Comparison of ENCODE assay signal across 27 mouse cellular contexts in genomic region chr4:150128571-150128970, GRCm38 (mm10). TPM values are rescaled to one million over a fixed set of nuclear protein-coding genes. Genes with fewer than 3 reads are reported as not detected.
DNase-seq lines count a peak whose midpoint lies in the region; ATAC-seq lines count a peak whose summit lies in the region.
"Had no signal": no experiment of that assay in that cellular context is flagged by ENCODE, and none has a peak within 500 bp of the region (broad histone marks: within the 10 kb centered on the region; RNA-seq: fewer than 3 reads in every experiment).

No protein-coding gene starts in this region.

- H3K4me3 ChIP-seq in kidney, embryonic 16.5 days (ENCODE audit: low read length), result no peak overlapping the region
- no peak overlapping the region for H3K4me3 ChIP-seq in liver, embryonic 16.5 days (ENCODE audit: low read depth, low read length)
- H3K4me3 ChIP-seq: heart, embryonic 10.5 days; hindbrain, embryonic 13.5 days; midbrain, embryonic 12.5 days; neural tube, embryonic 12.5 days had no signal

- H3K4me1 ChIP-seq in kidney, embryonic 16.5 days (ENCODE audit: insufficient read depth, low read length), result peaks cover 11% of the 10 kb centered on the region
- H3K4me1 ChIP-seq in liver, embryonic 16.5 days (ENCODE audit: control insufficient read depth, low read depth, low read length), result peaks cover 6% of the 10 kb centered on the region

- H3K36me3 ChIP-seq in kidney, embryonic 16.5 days (ENCODE audit: insufficient read depth, low read length), result no peaks in the 10 kb centered on the region
- no peaks in the 10 kb centered on the region for H3K36me3 ChIP-seq in liver, embryonic 16.5 days (ENCODE audit: control insufficient read depth, insufficient read depth)
- H3K36me3 ChIP-seq: G1E; heart, embryonic 10.5 days; hindbrain, embryonic 13.5 days; midbrain, embryonic 12.5 days; neural tube, embryonic 12.5 days had no signal

- no peak overlapping the region for H3K4me2 ChIP-seq in kidney, embryonic 16.5 days (replicated peaks; ENCODE audit: low read depth, low read length)
- no peak overlapping the region for H3K4me2 ChIP-seq in liver, embryonic 16.5 days (ENCODE audit: low read depth, low read length)
- H3K4me2 ChIP-seq: hindbrain, embryonic 13.5 days; midbrain, embryonic 12.5 days; neural tube, embryonic 12.5 days had no signal

- WGBS in kidney, embryonic 16.5 days, result 78% methylated on average over 8 of the region's 8 CpGs
- 65% methylated on average over 8 of the region's 8 CpGs for WGBS in liver, embryonic 16.5 days (ENCODE audit: insufficient replicate concordance)

- H3K9me3 ChIP-seq in kidney, embryonic 16.5 days (ENCODE audit: low read length), result no peaks in the 10 kb centered on the region
- no peaks in the 10 kb centered on the region for H3K9me3 ChIP-seq in liver, embryonic 16.5 days (replicated peaks; ENCODE audit: control insufficient read depth, low read length)
- H3K9me3 ChIP-seq: G1E; heart, embryonic 10.5 days; hindbrain, embryonic 13.5 days; midbrain, embryonic 12.5 days; neural tube, embryonic 12.5 days had no signal

- H3K27ac ChIP-seq in kidney, embryonic 16.5 days (ENCODE audit: low read length), result no peak overlapping the region
- H3K27ac ChIP-seq in liver, embryonic 16.5 days (ENCODE audit: low read length), result no peak overlapping the region
- H3K27ac ChIP-seq: heart, embryonic 10.5 days; hindbrain, embryonic 13.5 days; midbrain, embryonic 12.5 days; neural tube, embryonic 12.5 days; stomach, postnatal 0 days had no signal

- no peak overlapping the region for H3K9ac ChIP-seq in kidney, embryonic 16.5 days (replicated peaks; ENCODE audit: low read length)
- no peak overlapping the region for H3K9ac ChIP-seq in liver, embryonic 16.5 days (ENCODE audit: low read depth, low read length)
- H3K9ac ChIP-seq: hindbrain, embryonic 13.5 days; midbrain, embryonic 12.5 days; neural tube, embryonic 12.5 days had no signal

- no peak for ATAC-seq in kidney, embryonic 16.5 days (ENCODE audit: low FRiP score, low TSS enrichment)
- ATAC-seq in liver, embryonic 16.5 days (ENCODE audit: low read depth), result peak; percentile 27; the same call in 1 of the 2 replicates
- ATAC-seq: activated CD4-positive, CD25-positive, alpha-beta regulatory T cell, adult 4 months; forebrain, embryonic 16.5 days; inflammation-experienced regulatory T-cells, adult 6 months had no signal

- no peaks in the 10 kb centered on the region for H3K27me3 ChIP-seq in kidney, embryonic 16.5 days (ENCODE audit: insufficient read depth, low read length)
- H3K27me3 ChIP-seq in liver, embryonic 16.5 days (ENCODE audit: control insufficient read depth, insufficient read depth, low read depth, low read length), result no peaks in the 10 kb centered on the region
- H3K27me3 ChIP-seq: neural tube, embryonic 12.5 days had no signal

- peak; percentile 67 for DNase-seq in embryo, embryonic 10 days (ENCODE audit: low spot score)
- DNase-seq in embryo, embryonic 11 days, result no peak
- DNase-seq in kidney, adult 9 months, result peak; percentile 71
- DNase-seq in embryo, embryonic 9.5 days (ENCODE audit: extremely low spot score), result peak; percentile 52
- DNase-seq in gastrocnemius, postnatal 4 days (ENCODE audit: low spot score in 2 of 2), result no peak
- DNase-seq: adrenal gland, postnatal 10 days; cerebellum, adult 11 months; cerebellum, postnatal 25 days; gastrocnemius, postnatal 36 days; right cerebral cortex, adult 18-20 months had no signal

RNA-seq across cellular contexts. Expression of gene Slc2a5, which starts 9.5 kb away (rescaled TPM):
- polyA plus RNA-seq in kidney, embryonic 16.5 days (2015; fragmentation: Nextera tagmentation; extraction: Ambion mirVana), result 2.2 and 2.5 TPM in 2 replicates
- 0.21 and 0.27 TPM in 2 replicates for polyA plus RNA-seq in liver, embryonic 16.5 days (2015; fragmentation: Nextera tagmentation; extraction: Ambion mirVana)
- total RNA-seq in gastrocnemius, postnatal 4 days (2021), result 1 to 10 TPM; 4.1 to 5.3 TPM
- polyA plus RNA-seq: activated CD4-positive, CD25-positive, alpha-beta regulatory T cell, adult 4 months; G1E; inflammation-experienced regulatory T-cells, adult 6 months had no signal

RNA-seq across cellular contexts. Expression of gene Slc2a7, which starts 20.2 kb away (rescaled TPM):
- not detected in 2 replicates for polyA plus RNA-seq in kidney, embryonic 16.5 days (2015; fragmentation: Nextera tagmentation; extraction: Ambion mirVana)
- polyA plus RNA-seq in liver, embryonic 16.5 days (2015; fragmentation: Nextera tagmentation; extraction: Ambion mirVana), result 0.12 TPM in 1 of 2 replicates, not detected in the other
- total RNA-seq in gastrocnemius, postnatal 4 days (2021), result not detected
- total RNA-seq: adrenal gland, postnatal 10 days; gastrocnemius, postnatal 36 days; layer of hippocampus, postnatal 14 days had no signal
- polyA plus RNA-seq: activated CD4-positive, CD25-positive, alpha-beta regulatory T cell, adult 4 months; embryonic facial prominence, embryonic 14.5 days; forebrain, embryonic 16.5 days; G1E; heart, embryonic 10.5 days; heart, postnatal 0 days; hindbrain, embryonic 13.5 days; inflammation-experienced regulatory T-cells, adult 6 months; limb, embryonic 14.5 days; lung, embryonic 16.5 days; midbrain, embryonic 12.5 days; neural tube, embryonic 12.5 days; stomach, postnatal 0 days; thymus, postnatal 0 days had no signal

RNA-seq across cellular contexts. Expression of gene Gpr157, which starts 41.4 kb away (rescaled TPM):
- 0.40 and 0.51 TPM in 2 replicates for polyA plus RNA-seq in kidney, embryonic 16.5 days (2015; fragmentation: Nextera tagmentation; extraction: Ambion mirVana)
- polyA plus RNA-seq in liver, embryonic 16.5 days (2015; fragmentation: Nextera tagmentation; extraction: Ambion mirVana), result 0.37 and 0.74 TPM in 2 replicates
- 10 to 100 TPM; 19.6 to 20.1 TPM for total RNA-seq in gastrocnemius, postnatal 4 days (2021)

Comparison
In these comparisons a context has a peak if more than half of its experiments do, and no peak if none do; other contexts are left out.
1. DNase-seq: peak in embryo, embryonic 10 days (single experiment), kidney, adult 9 months (single experiment) and embryo, embryonic 9.5 days (single experiment); none in embryo, embryonic 11 days (single experiment) and gastrocnemius, postnatal 4 days (0 of 2).